Mouse (Mus musculus): ENCODE measurements around the gene Tbx21. TPM values are rescaled to one million over a fixed set of nuclear protein-coding genes. Genes with fewer than 3 reads are reported as not detected.

Tbx21 gene
- polyA plus RNA-seq, 1 experiment from 2014 or later = not detected

- Histone ChIP-seq H3K27ac (ENCODE audit: low read depth, low read length) (no peak overlapping the region), H3K4me2 (no peak overlapping the region), H3K4me3 (ENCODE audit: low read depth, low read length) (no peak overlapping the region), H3K9me3 (ENCODE audit: control insufficient read depth, low read length) (no peaks in the 10 kb centered on the region), H3K27me3 (replicated peaks; ENCODE audit: control insufficient read depth, insufficient read depth, low read length) (no peaks in the 10 kb centered on the region), H3K4me1 (replicated peaks; ENCODE audit: control insufficient read depth, insufficient read depth, low read length) (no peaks in the 10 kb centered on the region), H3K36me3 (ENCODE audit: control insufficient read depth, insufficient read depth, low read length) (peaks cover 7% of the 10 kb centered on the region; the same call in 1 of the 2 replicates), H3K9ac (ENCODE audit: low read depth, low read length) (no peak overlapping the region)
- 73% methylated on average over 2 of the region's 2 CpGs for WGBS
- DNase-seq (ENCODE audit: low spot score) = no peak
- ATAC-seq (replicated peaks; ENCODE audit: low FRiP score) = no peak
Observed at GRCm38 (mm10) chr11:97069770-97070169, 45.4 kb downstream of the Tbx21 start.

GRCm38 (mm10) chr11:97069333-97069732 lies 45.8 kb downstream of the Tbx21 start:
- Histone ChIP-seq H3K9me3 (ENCODE audit: control insufficient read depth, low read length) (no peaks in the 10 kb centered on the region), H3K27me3 (replicated peaks; ENCODE audit: control insufficient read depth, insufficient read depth, low read length) (no peaks in the 10 kb centered on the region), H3K9ac (ENCODE audit: low read depth, low read length) (no peak overlapping the region), H3K27ac (ENCODE audit: low read depth, low read length) (no peak overlapping the region), H3K4me3 (ENCODE audit: low read depth, low read length) (no peak overlapping the region), H3K4me1 (replicated peaks; ENCODE audit: control insufficient read depth, insufficient read depth, low read length) (no peaks in the 10 kb centered on the region), H3K36me3 (ENCODE audit: control insufficient read depth, insufficient read depth, low read length) (peaks cover 7% of the 10 kb centered on the region; the same call in 1 of the 2 replicates), H3K4me2 (no peak overlapping the region)
- no peak for ATAC-seq (replicated peaks; ENCODE audit: low FRiP score)
- 62% methylated on average over 1 of the region's 1 CpGs for WGBS
- no peak for DNase-seq (ENCODE audit: low spot score)

GRCm38 (mm10) chr11:97066656-97067360 lies 48.3 kb downstream of the Tbx21 start:
- Histone ChIP-seq H3K27me3 (replicated peaks; ENCODE audit: control insufficient read depth, insufficient read depth, low read length) (no peaks in the 10 kb centered on the region), H3K4me2 (no peak overlapping the region), H3K36me3 (ENCODE audit: control insufficient read depth, insufficient read depth, low read length) (peaks cover 7% of the 10 kb centered on the region; the same call in 1 of the 2 replicates), H3K9me3 (ENCODE audit: control insufficient read depth, low read length) (no peaks in the 10 kb centered on the region), H3K9ac (ENCODE audit: low read depth, low read length) (no peak overlapping the region), H3K4me1 (replicated peaks; ENCODE audit: control insufficient read depth, insufficient read depth, low read length) (no peaks in the 10 kb centered on the region), H3K4me3 (ENCODE audit: low read depth, low read length) (no peak overlapping the region), H3K27ac (ENCODE audit: low read depth, low read length) (no peak overlapping the region)
- ATAC-seq (replicated peaks; ENCODE audit: low FRiP score) = no peak; the same call in 1 of the 2 replicates
- no peak for DNase-seq (ENCODE audit: low spot score)
- WGBS = 58% methylated on average over 22 of the region's 22 CpGs

GRCm38 (mm10) chr11:97065538-97066295 lies 49.4 kb downstream of the Tbx21 start:
- WGBS = 82% methylated on average over 12 of the region's 12 CpGs
- ATAC-seq (replicated peaks; ENCODE audit: low FRiP score) = no peak
- H3K9me3 ChIP-seq (ENCODE audit: control insufficient read depth, low read length) = no peaks in the 10 kb centered on the region
- H3K4me1 ChIP-seq (replicated peaks; ENCODE audit: control insufficient read depth, insufficient read depth, low read length) = no peaks in the 10 kb centered on the region
- no peak overlapping the region for H3K4me3 ChIP-seq (ENCODE audit: low read depth, low read length)
- no peak overlapping the region for H3K4me2 ChIP-seq
- peaks cover 13% of the 10 kb centered on the region for H3K36me3 ChIP-seq (ENCODE audit: control insufficient read depth, insufficient read depth, low read length)
- no peaks in the 10 kb centered on the region for H3K27me3 ChIP-seq (replicated peaks; ENCODE audit: control insufficient read depth, insufficient read depth, low read length)
- DNase-seq (ENCODE audit: low spot score) = no peak
- H3K27ac ChIP-seq (ENCODE audit: low read depth, low read length) = no peak overlapping the region
- H3K9ac ChIP-seq (ENCODE audit: low read depth, low read length) = no peak overlapping the region

- DNase-seq (ENCODE audit: low spot score) (no peak), ATAC-seq (replicated peaks; ENCODE audit: low FRiP score) (no peak)
- peaks cover 19% of the 10 kb centered on the region for H3K36me3 ChIP-seq (ENCODE audit: control insufficient read depth, insufficient read depth, low read length)
- H3K4me2 ChIP-seq = no peak overlapping the region
- no peak overlapping the region for H3K9ac ChIP-seq (ENCODE audit: low read depth, low read length)
- H3K27me3 ChIP-seq (replicated peaks; ENCODE audit: control insufficient read depth, insufficient read depth, low read length) = no peaks in the 10 kb centered on the region
- no peaks in the 10 kb centered on the region for H3K9me3 ChIP-seq (ENCODE audit: control insufficient read depth, low read length)
- no peak overlapping the region for H3K27ac ChIP-seq (ENCODE audit: low read depth, low read length)
- H3K4me1 ChIP-seq (replicated peaks; ENCODE audit: control insufficient read depth, insufficient read depth, low read length) = no peaks in the 10 kb centered on the region
- H3K4me3 ChIP-seq (ENCODE audit: low read depth, low read length) = no peak overlapping the region
- WGBS = 89% methylated on average over 3 of the region's 3 CpGs
Observed at GRCm38 (mm10) chr11:97063921-97064295, 51.2 kb downstream of the Tbx21 start.

GRCm38 (mm10) chr11:97063274-97063920 lies 51.7 kb downstream of the Tbx21 start:
- no peak overlapping the region for H3K4me3 ChIP-seq (ENCODE audit: low read depth, low read length)
- ATAC-seq (replicated peaks; ENCODE audit: low FRiP score) = no peak
- H3K27ac ChIP-seq (ENCODE audit: low read depth, low read length) = no peak overlapping the region
- no peak overlapping the region for H3K9ac ChIP-seq (ENCODE audit: low read depth, low read length)
- H3K27me3 ChIP-seq (replicated peaks; ENCODE audit: control insufficient read depth, insufficient read depth, low read length) = no peaks in the 10 kb centered on the region
- no peak for DNase-seq (ENCODE audit: low spot score)
- H3K4me2 ChIP-seq = no peak overlapping the region
- no peaks in the 10 kb centered on the region for H3K4me1 ChIP-seq (replicated peaks; ENCODE audit: control insufficient read depth, insufficient read depth, low read length)
- H3K36me3 ChIP-seq (ENCODE audit: control insufficient read depth, insufficient read depth, low read length) = peaks cover 19% of the 10 kb centered on the region
- WGBS = 72% methylated on average over 9 of the region's 9 CpGs
- no peaks in the 10 kb centered on the region for H3K9me3 ChIP-seq (ENCODE audit: control insufficient read depth, low read length)

- peak overlapping the region; percentile 94 for H3K4me2 ChIP-seq
- H3K9me3 ChIP-seq (ENCODE audit: control insufficient read depth, low read length) = no peaks in the 10 kb centered on the region
- no peak overlapping the region for H3K27ac ChIP-seq (ENCODE audit: low read depth, low read length)
- H3K36me3 ChIP-seq (ENCODE audit: control insufficient read depth, insufficient read depth, low read length) = peaks cover 17% of the 10 kb centered on the region
- peak; percentile 69 for ATAC-seq (replicated peaks; ENCODE audit: low FRiP score)
- no peaks in the 10 kb centered on the region for H3K27me3 ChIP-seq (replicated peaks; ENCODE audit: control insufficient read depth, insufficient read depth, low read length)
- DNase-seq (ENCODE audit: low spot score) = peak; percentile 49
- peak overlapping the region; percentile 67 for H3K4me3 ChIP-seq (ENCODE audit: low read depth, low read length)
- peaks cover 21% of the 10 kb centered on the region for H3K4me1 ChIP-seq (replicated peaks; ENCODE audit: control insufficient read depth, insufficient read depth, low read length)
- 21% methylated on average over 11 of the region's 11 CpGs for WGBS
- peak overlapping the region; percentile 75 for H3K9ac ChIP-seq (ENCODE audit: low read depth, low read length)
Observed at GRCm38 (mm10) chr11:97052219-97052646, 62.9 kb downstream of the Tbx21 start.

- 19% methylated on average over 13 of the region's 13 CpGs for WGBS
- peak overlapping the region; percentile 67 for H3K4me3 ChIP-seq (ENCODE audit: low read depth, low read length)
- H3K4me1 ChIP-seq (replicated peaks; ENCODE audit: control insufficient read depth, insufficient read depth, low read length) = peaks cover 21% of the 10 kb centered on the region
- ATAC-seq (replicated peaks; ENCODE audit: low FRiP score) (peak; percentile 8; the same call in 1 of the 2 replicates), DNase-seq (ENCODE audit: low spot score) (no peak)
- peak overlapping the region; percentile 75 for H3K9ac ChIP-seq (ENCODE audit: low read depth, low read length)
- peak overlapping the region; percentile 4; the same call in 1 of the 2 replicates for H3K27ac ChIP-seq (ENCODE audit: low read depth, low read length)
- peaks cover 10% of the 10 kb centered on the region for H3K36me3 ChIP-seq (ENCODE audit: control insufficient read depth, insufficient read depth, low read length)
- no peaks in the 10 kb centered on the region for H3K27me3 ChIP-seq (replicated peaks; ENCODE audit: control insufficient read depth, insufficient read depth, low read length)
- H3K9me3 ChIP-seq (ENCODE audit: control insufficient read depth, low read length) = no peaks in the 10 kb centered on the region
- H3K4me2 ChIP-seq = peak overlapping the region; percentile 94
Observed at GRCm38 (mm10) chr11:97050944-97051586, 64.1 kb downstream of the Tbx21 start.

Data from liver, embryonic 11.5 days (tissue).